Mouse (Mus musculus): Measurements from ENCODE around the gene Zswim5. TPM values are rescaled to one million over a fixed set of nuclear protein-coding genes. Genes with fewer than 3 reads are reported as not detected.
A peak's percentile ranks its signal among the peaks of the same experiment; 100 is the strongest.

Gene Zswim5
- polyA plus RNA-seq, 1 experiment, result 2.1 TPM

DNA sequence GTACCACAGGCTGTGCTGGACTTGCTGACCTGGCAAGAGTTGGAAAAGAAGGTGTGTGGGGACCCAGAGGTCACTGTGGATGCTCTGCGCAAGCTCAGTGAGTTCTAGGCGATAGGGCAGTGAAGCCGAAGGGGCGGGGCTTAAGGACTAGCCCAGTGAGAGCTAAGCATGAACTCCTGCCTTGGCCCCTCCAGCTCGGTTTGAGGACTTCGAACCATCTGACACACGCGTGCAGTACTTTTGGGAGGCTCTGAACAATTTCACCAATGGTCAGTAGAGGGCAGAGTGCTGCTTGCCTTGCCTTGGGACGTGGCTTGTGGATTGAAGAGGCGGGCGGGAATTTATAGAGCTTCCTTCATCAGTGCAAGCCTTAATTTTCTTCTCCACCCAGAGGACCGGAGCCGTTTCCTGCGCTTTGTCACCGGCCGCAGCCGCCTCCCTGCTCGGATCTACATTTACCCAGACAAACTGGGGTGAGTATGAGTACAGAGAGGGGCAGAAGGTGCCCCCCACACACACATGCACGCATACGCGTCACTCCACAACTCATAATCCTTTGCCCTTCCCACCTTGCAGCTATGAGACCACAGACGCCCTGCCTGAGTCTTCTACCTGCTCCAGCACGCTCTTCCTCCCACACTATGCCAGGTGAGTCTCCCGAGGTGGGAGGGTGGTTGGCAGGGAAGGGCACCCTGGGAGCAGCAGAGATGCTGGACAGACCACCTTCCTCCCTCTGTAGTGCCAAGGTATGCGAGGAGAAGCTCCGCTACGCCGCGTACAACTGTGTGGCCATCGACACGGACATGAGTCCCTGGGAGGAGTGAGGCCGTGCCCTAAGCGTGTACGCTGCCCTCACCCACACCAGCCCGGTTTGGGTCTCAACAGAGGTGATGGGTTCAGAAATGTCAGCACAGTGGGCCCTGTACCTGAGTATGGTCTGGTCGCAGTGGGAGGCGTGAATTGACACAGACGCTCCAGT is 125.7 kb downstream of the Zswim5 start:
- TF ChIP-seq POLR2A (IDR thresholded peaks at IDR 0.05; ENCODE audit: insufficient read depth, low read length) (no peak), CTCF (IDR thresholded peaks at IDR 0.05; ENCODE audit: low read depth, low read length) (peak; percentile 79), EP300 (IDR thresholded peaks at IDR 0.05; ENCODE audit: insufficient read depth, low read depth, low read length) (no peak)
- no peak overlapping the region for H3K27ac ChIP-seq (ENCODE audit: insufficient read depth, low read length)
- peak overlapping the region; percentile 37 for H3K4me3 ChIP-seq (ENCODE audit: low read depth, low read length)
- H3K36me3 ChIP-seq (ENCODE audit: control insufficient read depth, insufficient read depth, low read length, poor library complexity, severe bottlenecking), result no peaks in the 10 kb centered on the region
- H3K9ac ChIP-seq (ENCODE audit: low read depth, poor library complexity, severe bottlenecking), result peak overlapping the region; percentile 37
- H3K27me3 ChIP-seq (ENCODE audit: control insufficient read depth, insufficient read depth, low read length, poor library complexity, severe bottlenecking), result no peaks in the 10 kb centered on the region
- no peaks in the 10 kb centered on the region for H3K9me3 ChIP-seq (replicated peaks; ENCODE audit: control insufficient read depth, insufficient read depth, low read length, poor library complexity, severe bottlenecking)
- H3K4me1 ChIP-seq (ENCODE audit: control insufficient read depth, insufficient read depth, low read length), result no peaks in the 10 kb centered on the region

DNA sequence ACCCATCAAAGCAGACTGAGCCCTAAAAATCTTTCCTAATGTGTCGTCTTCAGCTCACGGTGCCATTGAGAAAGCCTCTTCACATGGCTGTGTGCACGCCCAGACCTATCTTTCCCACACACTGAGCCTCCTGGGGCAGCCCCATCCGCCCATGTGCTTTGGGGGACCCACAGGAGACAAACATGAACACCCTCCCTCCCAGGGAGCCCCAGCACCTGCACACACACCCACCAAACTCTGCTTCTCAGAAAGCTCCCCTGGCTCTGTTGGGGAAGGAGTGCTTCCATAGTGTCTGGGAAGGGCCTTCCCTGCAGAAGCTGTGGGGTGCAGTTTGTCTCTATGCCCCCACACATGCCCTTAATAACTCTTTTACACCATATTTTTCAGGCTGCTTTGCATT is 127.5 kb downstream of the Zswim5 start:
- Histone ChIP-seq H3K27me3 (ENCODE audit: control insufficient read depth, insufficient read depth, low read length, poor library complexity, severe bottlenecking) (no peaks in the 10 kb centered on the region), H3K36me3 (ENCODE audit: control insufficient read depth, insufficient read depth, low read length, poor library complexity, severe bottlenecking) (no peaks in the 10 kb centered on the region), H3K4me3 (ENCODE audit: low read depth, low read length) (no peak overlapping the region), H3K9me3 (replicated peaks; ENCODE audit: control insufficient read depth, insufficient read depth, low read length, poor library complexity, severe bottlenecking) (no peaks in the 10 kb centered on the region), H3K4me1 (ENCODE audit: control insufficient read depth, insufficient read depth, low read length) (no peaks in the 10 kb centered on the region), H3K27ac (ENCODE audit: insufficient read depth, low read length) (no peak overlapping the region), H3K9ac (ENCODE audit: low read depth, poor library complexity, severe bottlenecking) (no peak overlapping the region)
- TF ChIP-seq POLR2A (IDR thresholded peaks at IDR 0.05; ENCODE audit: insufficient read depth, low read length) (no peak), EP300 (IDR thresholded peaks at IDR 0.05; ENCODE audit: insufficient read depth, low read depth, low read length) (no peak), CTCF (IDR thresholded peaks at IDR 0.05; ENCODE audit: low read depth, low read length) (no peak)

DNA sequence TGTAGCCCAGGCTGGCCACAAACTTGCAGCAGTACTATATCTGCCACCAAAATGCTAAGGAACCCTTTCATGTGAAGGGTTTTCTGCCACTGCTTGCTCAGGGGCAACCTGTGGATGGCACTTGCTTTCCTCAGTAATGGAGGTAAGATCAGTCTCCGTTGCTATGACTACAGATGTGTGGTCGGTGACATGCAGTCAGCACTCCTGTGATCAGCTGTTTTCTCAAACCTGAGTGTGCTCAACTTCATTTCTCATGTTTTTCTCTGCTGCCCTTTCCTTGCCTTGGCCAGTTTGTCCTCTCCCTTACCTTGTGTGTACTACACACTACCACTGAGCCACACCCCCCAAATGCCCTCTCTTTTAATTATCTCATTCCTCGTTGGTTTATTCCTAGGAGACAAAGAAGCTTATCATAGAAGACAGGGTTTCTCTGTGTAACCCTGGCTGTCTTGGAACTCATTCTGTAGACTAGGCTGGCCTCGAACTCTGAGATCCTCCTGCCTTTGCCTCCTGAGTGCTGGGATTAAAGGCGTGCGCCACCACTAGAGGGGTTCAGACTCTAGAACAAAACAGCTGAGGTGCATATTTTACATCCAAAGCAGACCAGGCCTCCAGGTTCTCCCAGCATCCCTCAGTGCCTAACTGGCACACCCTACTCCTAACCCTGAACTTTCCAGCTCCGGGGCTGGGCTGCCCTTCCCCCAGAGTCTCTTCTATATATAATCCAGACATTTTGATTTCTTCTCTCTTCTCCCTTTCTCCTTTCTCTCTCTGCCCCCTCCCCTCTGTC is 128.6 kb downstream of the Zswim5 start:
- TF ChIP-seq CTCF (IDR thresholded peaks at IDR 0.05; ENCODE audit: low read depth, low read length), result no peak
- TF ChIP-seq EP300 (IDR thresholded peaks at IDR 0.05; ENCODE audit: insufficient read depth, low read depth, low read length), result no peak
- TF ChIP-seq POLR2A (IDR thresholded peaks at IDR 0.05; ENCODE audit: insufficient read depth, low read length), result no peak
- H3K36me3 ChIP-seq (ENCODE audit: control insufficient read depth, insufficient read depth, low read length, poor library complexity, severe bottlenecking), result no peaks in the 10 kb centered on the region

GRCm38 (mm10) chr4:117007058-117007457 is 129.9 kb downstream of the Zswim5 start:
- Histone ChIP-seq H3K4me3 (ENCODE audit: low read depth, low read length) (no peak overlapping the region), H3K9me3 (replicated peaks; ENCODE audit: control insufficient read depth, insufficient read depth, low read length, poor library complexity, severe bottlenecking) (no peaks in the 10 kb centered on the region)

More for the DNA sequence above, 128.6 kb downstream of the Zswim5 start:
- H3K9ac ChIP-seq (ENCODE audit: low read depth, poor library complexity, severe bottlenecking), result no peak overlapping the region
- no peak overlapping the region for H3K27ac ChIP-seq (ENCODE audit: insufficient read depth, low read length)
- H3K4me3 ChIP-seq (ENCODE audit: low read depth, low read length), result no peak overlapping the region
- no peaks in the 10 kb centered on the region for H3K9me3 ChIP-seq (replicated peaks; ENCODE audit: control insufficient read depth, insufficient read depth, low read length, poor library complexity, severe bottlenecking)
- no peaks in the 10 kb centered on the region for H3K27me3 ChIP-seq (ENCODE audit: control insufficient read depth, insufficient read depth, low read length, poor library complexity, severe bottlenecking)
- no peaks in the 10 kb centered on the region for H3K4me1 ChIP-seq (ENCODE audit: control insufficient read depth, insufficient read depth, low read length)

GRCm38 (mm10) chr4:117010231-117010630 is 133.1 kb downstream of the Zswim5 start:
- Histone ChIP-seq H3K27me3 (ENCODE audit: control insufficient read depth, insufficient read depth, low read length, poor library complexity, severe bottlenecking) (no peaks in the 10 kb centered on the region), H3K4me3 (ENCODE audit: low read depth, low read length) (no peak overlapping the region), H3K27ac (ENCODE audit: insufficient read depth, low read length) (no peak overlapping the region), H3K9ac (ENCODE audit: low read depth, poor library complexity, severe bottlenecking) (no peak overlapping the region), H3K36me3 (ENCODE audit: control insufficient read depth, insufficient read depth, low read length, poor library complexity, severe bottlenecking) (no peaks in the 10 kb centered on the region), H3K9me3 (replicated peaks; ENCODE audit: control insufficient read depth, insufficient read depth, low read length, poor library complexity, severe bottlenecking) (no peaks in the 10 kb centered on the region), H3K4me1 (ENCODE audit: control insufficient read depth, insufficient read depth, low read length) (no peaks in the 10 kb centered on the region)
- TF ChIP-seq POLR2A (IDR thresholded peaks at IDR 0.05; ENCODE audit: insufficient read depth, low read length) (no peak), CTCF (IDR thresholded peaks at IDR 0.05; ENCODE audit: low read depth, low read length) (no peak), EP300 (IDR thresholded peaks at IDR 0.05; ENCODE audit: insufficient read depth, low read depth, low read length) (no peak)

More at GRCm38 (mm10) chr4:117007058-117007457, 129.9 kb downstream of the Zswim5 start:
- no peak overlapping the region for H3K27ac ChIP-seq (ENCODE audit: insufficient read depth, low read length)
- no peak overlapping the region for H3K9ac ChIP-seq (ENCODE audit: low read depth, poor library complexity, severe bottlenecking)
- no peaks in the 10 kb centered on the region for H3K36me3 ChIP-seq (ENCODE audit: control insufficient read depth, insufficient read depth, low read length, poor library complexity, severe bottlenecking)
- no peaks in the 10 kb centered on the region for H3K4me1 ChIP-seq (ENCODE audit: control insufficient read depth, insufficient read depth, low read length)
- no peak for TF ChIP-seq POLR2A (IDR thresholded peaks at IDR 0.05; ENCODE audit: insufficient read depth, low read length)
- no peak for TF ChIP-seq CTCF (IDR thresholded peaks at IDR 0.05; ENCODE audit: low read depth, low read length)
- H3K27me3 ChIP-seq (ENCODE audit: control insufficient read depth, insufficient read depth, low read length, poor library complexity, severe bottlenecking), result no peaks in the 10 kb centered on the region

All from ES-Bruce4 (cell line).